Mouse (Mus musculus): ENCODE data around the gene Gm21425. TPM values are rescaled to one million over a fixed set of nuclear protein-coding genes. Genes with fewer than 3 reads are reported as not detected.
"Not testable (repeated sequence)": the region's sequence is repeated elsewhere in the genome, so short reads cannot be mapped to it uniquely, and the experiment has no call there.

Gene Gm21425
- total RNA-seq (2012; rRNA removed): not detected in 2 replicates

GRCm38 (mm10) chrY:13161668-13162067, at the start of gene Gm21425:
TSS of gene Gm21425 (plus strand) at chrY:13161968.
- H3K4me3 ChIP-seq (ENCODE audit: insufficient read depth in 1 of 2, low read depth in 1 of 2, low read length in 2 of 2, poor library complexity in 1 of 2, severe bottlenecking in 1 of 2); H3K9ac ChIP-seq (ENCODE audit: insufficient read depth, low read depth, low read length, poor library complexity, severe bottlenecking); DNase-seq (ENCODE audit: low read depth, low spot score); H3K9me3 ChIP-seq (ENCODE audit: control insufficient read depth, insufficient read depth, low read depth, low read length); H3K27ac ChIP-seq (ENCODE audit: insufficient read depth, low read depth, low read length, poor library complexity, severe bottlenecking); in situ Hi-C loops (cut with MboI; ENCODE audit: low sequenced_read_pairs in 2 of 2, unreplicated experiment in 2 of 2); H3K36me3 ChIP-seq (ENCODE audit: control insufficient read depth, insufficient read depth, low read length, poor library complexity, severe bottlenecking); H3K4me1 ChIP-seq (ENCODE audit: control insufficient read depth in 2 of 2, insufficient read depth in 2 of 2, low read length in 2 of 2, poor library complexity in 1 of 2): not testable (repeated sequence)

GRCm38 (mm10) chrY:13133392-13133791, 28.4 kb upstream of the Gm21425 start, which contains the start of gene Gm21891:
TSS of gene Gm21891 (minus strand) at chrY:13133492.
- H3K4me1 ChIP-seq (ENCODE audit: control insufficient read depth in 2 of 2, insufficient read depth in 2 of 2, low read length in 2 of 2, poor library complexity in 1 of 2); H3K27ac ChIP-seq (ENCODE audit: insufficient read depth, low read depth, low read length, poor library complexity, severe bottlenecking); DNase-seq (ENCODE audit: low read depth, low spot score); H3K9me3 ChIP-seq (ENCODE audit: control insufficient read depth, insufficient read depth, low read depth, low read length); H3K4me3 ChIP-seq (ENCODE audit: insufficient read depth in 1 of 2, low read depth in 1 of 2, low read length in 2 of 2, poor library complexity in 1 of 2, severe bottlenecking in 1 of 2); H3K36me3 ChIP-seq (ENCODE audit: control insufficient read depth, insufficient read depth, low read length, poor library complexity, severe bottlenecking); H3K9ac ChIP-seq (ENCODE audit: insufficient read depth, low read depth, low read length, poor library complexity, severe bottlenecking); in situ Hi-C loops (cut with MboI; ENCODE audit: low sequenced_read_pairs in 2 of 2, unreplicated experiment in 2 of 2): not testable (repeated sequence)

Other genes with a start within 250 kb of the Gm21425 start
- not detected in 2 replicates for gene Gm20807, start 119.1 kb upstream of the Gm21425 start, total RNA-seq (2012; rRNA removed)
- not detected in 2 replicates for gene Gm21891, start 28.5 kb upstream of the Gm21425 start, total RNA-seq (2012; rRNA removed)
- not detected in 2 replicates for gene Gm21828, start 62.0 kb downstream of the Gm21425 start, total RNA-seq (2012; rRNA removed)
- not detected in 2 replicates for gene Gm21440, start 90.4 kb downstream of the Gm21425 start, total RNA-seq (2012; rRNA removed)
- gene Gm21454, start 90.5 kb downstream of the Gm21425 start, total RNA-seq (2012; rRNA removed): not detected in 2 replicates
- gene Gm21725, start 187.1 kb downstream of the Gm21425 start, total RNA-seq (2012; rRNA removed): not detected in 2 replicates